Mouse (Mus musculus) limb, embryonic 14.5 days (tissue): ENCODE data around the gene Vmac. TPM values are rescaled to one million over a fixed set of nuclear protein-coding genes. Genes with fewer than 3 reads are reported as not detected.

ENCODE experiments used
- ATAC-seq: fragments of 200-750 bp; cut with Nextera tagmentation; 2 replicates; pipeline ENCODE4 v1.8.0; 2017; ENCODE audit warnings: low read depth, moderate number of reproducible peaks, moderate TSS enrichment; ENCODE audit not compliant: low FRiP score
- DNase-seq: peaks from one replicate; pipeline ENCODE4 v3.0.0-alpha.2; 2015; ENCODE audit warnings: low spot score
- H3K27ac ChIP-seq: fragments of 300-500 bp; sonication (generic); replicated peaks from 2 replicates; pipeline ENCODE4 v1.5.1; 2014; ENCODE audit warnings: low read depth, mild to moderate bottlenecking, low read length, moderate library complexity, mixed read lengths
- H3K27me3 ChIP-seq: fragments of 300-500 bp; sonication (generic); 2 replicates; pipeline ENCODE4 v1.6.1; 2014; ENCODE audit warnings: low read length, mixed read lengths; ENCODE audit not compliant: control insufficient read depth, insufficient read depth
- H3K36me3 ChIP-seq: fragments of 300-500 bp; sonication (generic); 2 replicates; pipeline ENCODE4 v1.6.1; 2014; ENCODE audit warnings: mild to moderate bottlenecking, low read length, moderate library complexity, mixed read lengths; ENCODE audit not compliant: control insufficient read depth, insufficient read depth
- H3K4me1 ChIP-seq: fragments of 300-500 bp; sonication (generic); 2 replicates; pipeline ENCODE4 v1.6.1; 2014; ENCODE audit warnings: antibody characterized with exemption, low read length, mixed read lengths; ENCODE audit not compliant: control insufficient read depth, insufficient read depth
- H3K4me2 ChIP-seq: fragments of 300-500 bp; sonication (generic); replicated peaks from 2 replicates; pipeline ENCODE4 v1.6.1; 2014; ENCODE audit warnings: low read depth, mild to moderate bottlenecking, low read length, moderate library complexity; ENCODE audit not compliant: severe bottlenecking
- H3K4me3 ChIP-seq: fragments of 300-500 bp; sonication (generic); replicated peaks from 2 replicates; pipeline ENCODE4 v1.5.1; 2014; ENCODE audit warnings: low read length
- H3K9ac ChIP-seq: fragments of 300-500 bp; sonication (generic); 2 replicates; pipeline ENCODE4 v1.6.1; 2014; ENCODE audit warnings: mild to moderate bottlenecking, low read depth, low read length, moderate library complexity; ENCODE audit not compliant: severe bottlenecking
- H3K9me3 ChIP-seq: fragments of 300-500 bp; sonication (generic); 2 replicates; pipeline ENCODE4 v1.6.1; 2016; ENCODE audit warnings: low read length; ENCODE audit not compliant: control insufficient read depth
- POLR2A ChIP-seq: fragments of 200-500 bp; IDR thresholded peaks from 2 replicates; pipeline ENCODE4 v1.8.0; 2012; ENCODE audit warnings: inconsistent platforms, mild to moderate bottlenecking, moderate library complexity, borderline replicate concordance; ENCODE audit not compliant: insufficient read depth, insufficient read length; ENCODE audit errors: extremely low read depth
- WGBS: fragments of 180-500 bp; shearing (Covaris S2); extraction: QIAGEN DNeasy Blood & Tissue Kit; methylation state at CpG from one replicate; pipeline ENCODE4 v1.1.7; 2014; 5-methylcytosine and 5-hydroxymethylcytosine counted together
- polyA plus RNA-seq, 2 experiments: library from polyadenylated mRNA; depleted of rRNA in 1 of 2; stranded (reverse) in 1 of 2; unstranded in 1 of 2; fragments of >200 nt; fragmentation: Nextera tagmentation in 1 of 2; extraction: Ambion mirVana in 1 of 2; gene quantifications; 2 replicates each; pipeline versions ENCODE4 v1.2.1 to v1.2.3; 2012 to 2014

Vmac gene
- polyA plus RNA-seq, 2 experiments, result 23.4 to 24.1 TPM

DNA sequence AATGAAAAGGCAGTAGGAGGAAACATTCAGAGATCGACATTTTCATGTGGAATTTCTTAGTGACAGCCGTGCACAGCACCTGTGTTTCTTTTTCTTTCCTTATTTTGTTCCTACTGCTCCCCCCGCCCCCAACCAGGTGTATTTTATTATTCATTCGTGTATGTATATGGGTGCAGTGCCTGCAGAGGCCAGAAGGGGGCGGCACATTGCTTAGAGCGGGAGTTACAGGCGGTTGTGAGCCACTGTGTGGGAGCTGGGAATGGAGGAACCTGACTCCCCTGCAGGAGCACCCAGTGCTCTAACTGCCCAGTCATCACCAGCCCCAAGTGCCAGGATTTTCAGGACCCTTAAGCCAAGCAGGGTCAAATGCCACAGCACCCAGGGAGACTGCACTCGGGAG is 18.7 kb upstream of the Vmac start:
- no peaks in the 10 kb centered on the region for H3K4me1 ChIP-seq
- H3K4me2 ChIP-seq, result no peak overlapping the region
- H3K4me3 ChIP-seq, result no peak overlapping the region
- no peak for DNase-seq
- ATAC-seq, result no peak
- no peaks in the 10 kb centered on the region for H3K27me3 ChIP-seq
- TF ChIP-seq POLR2A, result no peak
- H3K36me3 ChIP-seq, result no peaks in the 10 kb centered on the region
- H3K9ac ChIP-seq, result no peak overlapping the region
- WGBS, result 44% methylated on average over 8 of the region's 8 CpGs
- no peak overlapping the region for H3K27ac ChIP-seq
- no peaks in the 10 kb centered on the region for H3K9me3 ChIP-seq

DNA sequence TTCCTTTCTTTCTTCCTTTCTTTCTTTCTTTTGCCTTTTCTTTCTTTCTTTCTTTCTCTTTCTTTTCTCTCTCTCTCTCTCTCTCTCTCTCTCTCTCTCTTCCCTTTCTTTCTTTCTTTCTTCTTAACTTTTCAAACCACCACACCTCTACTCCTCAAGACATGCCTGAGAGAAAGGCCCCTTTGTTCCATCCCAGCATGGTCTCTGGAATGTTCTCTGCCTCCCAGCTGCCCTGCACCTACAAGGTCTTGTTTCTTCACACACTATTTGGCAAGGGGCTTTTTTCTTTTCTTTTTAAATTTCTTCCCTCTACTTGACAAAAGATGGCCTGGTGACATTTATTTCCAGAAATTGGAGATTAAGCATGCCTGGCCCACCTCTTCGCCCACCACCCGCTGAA is 11.8 kb upstream of the Vmac start:
- no peak overlapping the region for H3K4me2 ChIP-seq
- H3K27ac ChIP-seq, result no peak overlapping the region
- H3K4me1 ChIP-seq, result peaks cover 18% of the 10 kb centered on the region; the same call in 1 of the 2 replicates
- H3K4me3 ChIP-seq, result no peak overlapping the region
- no peaks in the 10 kb centered on the region for H3K9me3 ChIP-seq
- no peak overlapping the region for H3K9ac ChIP-seq
- H3K36me3 ChIP-seq, result no peaks in the 10 kb centered on the region
- DNase-seq, result no peak
- no peak for TF ChIP-seq POLR2A
- no peaks in the 10 kb centered on the region for H3K27me3 ChIP-seq
- 73% methylated on average over 2 of the region's 2 CpGs for WGBS
- ATAC-seq, result no peak

DNA sequence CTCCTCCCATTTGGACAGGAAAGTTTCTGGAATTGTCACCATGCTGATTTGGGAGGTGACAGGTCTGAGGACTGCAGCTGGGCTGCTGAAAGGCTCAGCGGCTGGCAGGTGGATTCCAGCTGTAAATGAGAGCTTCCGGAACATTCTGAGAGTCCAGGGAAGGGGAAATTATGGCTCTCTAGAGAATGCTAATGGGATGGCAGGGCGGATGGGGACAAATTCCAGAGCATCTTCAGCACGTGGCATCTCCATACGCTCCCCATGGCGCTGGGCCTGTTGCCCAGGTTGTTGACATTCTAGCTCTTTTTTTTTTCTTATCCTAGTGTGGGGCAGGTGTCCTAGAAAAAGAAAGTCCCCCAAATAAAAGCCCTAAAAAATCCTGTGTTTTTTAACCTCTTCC is 11.3 kb upstream of the Vmac start:
- Histone ChIP-seq H3K4me3 (no peak overlapping the region), H3K27me3 (no peaks in the 10 kb centered on the region), H3K9ac (no peak overlapping the region), H3K27ac (no peak overlapping the region), H3K36me3 (no peaks in the 10 kb centered on the region), H3K4me2 (no peak overlapping the region), H3K4me1 (peaks cover 19% of the 10 kb centered on the region; the same call in 1 of the 2 replicates), H3K9me3 (no peaks in the 10 kb centered on the region)
- WGBS, result 49% methylated on average over 6 of the region's 6 CpGs
- ATAC-seq, result no peak
- no peak for DNase-seq
- TF ChIP-seq POLR2A, result no peak

DNA sequence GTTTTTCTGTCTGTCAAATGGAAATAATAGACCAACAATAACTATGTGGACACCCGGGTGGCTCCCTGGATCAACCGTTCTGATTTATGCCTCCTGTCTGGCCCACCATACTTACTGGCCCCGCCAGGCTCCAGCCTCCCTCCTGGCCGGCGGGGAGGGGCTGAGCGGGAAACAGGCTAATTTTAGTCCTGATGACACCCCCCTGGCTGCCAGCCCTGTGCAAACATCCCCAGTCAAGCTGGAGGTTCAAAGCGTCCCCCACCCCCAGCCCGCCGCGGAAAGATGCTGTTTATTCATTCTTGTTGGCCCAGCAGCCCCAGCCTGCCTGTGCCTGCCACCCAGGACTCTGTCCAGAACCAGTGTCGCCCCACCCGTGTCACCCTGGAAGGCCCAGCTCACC is 10.3 kb upstream of the Vmac start:
- 17% methylated on average over 12 of the region's 12 CpGs for WGBS
- H3K9ac ChIP-seq, result no peak overlapping the region

DNA sequence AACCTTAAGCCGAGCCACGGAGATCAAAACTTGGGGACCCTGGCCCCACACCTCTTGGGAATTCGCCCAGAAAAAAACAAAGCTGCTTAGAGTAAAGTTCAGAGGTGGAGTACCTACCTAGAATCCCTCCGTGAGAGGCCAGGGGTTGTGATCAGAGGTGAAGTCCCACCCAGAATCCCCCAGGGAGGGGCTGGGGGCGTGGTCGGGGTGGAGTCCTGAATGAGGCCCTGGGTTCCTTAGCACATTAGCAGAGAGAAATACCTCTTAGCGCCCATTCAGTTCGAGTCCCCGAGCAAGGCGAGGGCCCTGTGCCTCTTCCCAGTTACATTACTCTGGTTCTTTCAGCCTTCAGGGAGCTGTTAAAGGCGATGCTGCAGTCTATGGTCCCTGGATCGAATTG is 9.8 kb upstream of the Vmac start:
- no peak for TF ChIP-seq POLR2A

More for the DNA sequence above, 10.3 kb upstream of the Vmac start:
- no peak overlapping the region for H3K4me2 ChIP-seq
- no peaks in the 10 kb centered on the region for H3K9me3 ChIP-seq
- H3K27me3 ChIP-seq, result no peaks in the 10 kb centered on the region
- TF ChIP-seq POLR2A, result no peak
- DNase-seq (no peak), ATAC-seq (no peak)
- peaks cover 29% of the 10 kb centered on the region for H3K4me1 ChIP-seq
- H3K36me3 ChIP-seq, result peaks cover 4% of the 10 kb centered on the region; the same call in 1 of the 2 replicates
- H3K27ac ChIP-seq, result no peak overlapping the region
- no peak overlapping the region for H3K4me3 ChIP-seq

More for the DNA sequence above, 9.8 kb upstream of the Vmac start:
- Histone ChIP-seq H3K4me3 (no peak overlapping the region), H3K9me3 (no peaks in the 10 kb centered on the region), H3K4me2 (no peak overlapping the region; the same call in 1 of the 2 replicates), H3K27ac (no peak overlapping the region), H3K36me3 (peaks cover 9% of the 10 kb centered on the region; the same call in 1 of the 2 replicates), H3K9ac (no peak overlapping the region), H3K27me3 (no peaks in the 10 kb centered on the region), H3K4me1 (peaks cover 34% of the 10 kb centered on the region)
- no peak for DNase-seq
- ATAC-seq, result no peak
- WGBS, result 4% methylated on average over 12 of the region's 12 CpGs
